Mouse (Mus musculus) liver, embryonic 14.5 days (tissue): Measurements from ENCODE around the gene Auts2.

Experiments used
- CTCF ChIP-seq: IDR thresholded peaks from 2 replicates; pipeline ENCODE4 v1.5.1; 2016; ENCODE audit warnings: antibody characterized with exemption, low read depth, control low read depth
- EP300 ChIP-seq: IDR thresholded peaks from 2 replicates; pipeline ENCODE4 v1.6.1; 2016; ENCODE audit warnings: antibody characterized with exemption, low read depth

- TF ChIP-seq CTCF (no peak), EP300 (no peak)
Observed at GRCm38 (mm10) chr5:131717359-131717965, 825.7 kb downstream of the Auts2 start.
